Mouse (Mus musculus) heart, embryonic 16.5 days (tissue): Measurements from ENCODE around the gene Zmat1. TPM values are rescaled to one million over a fixed set of nuclear protein-coding genes. Genes with fewer than 3 reads are reported as not detected.

Experiments used
- ATAC-seq: fragments of 200-750 bp; cut with Nextera tagmentation; replicated peaks from 2 replicates; pipeline ENCODE4 v1.8.0; 2017; ENCODE audit warnings: moderate number of reproducible peaks; ENCODE audit not compliant: insufficient read depth, low FRiP score; ENCODE audit errors: extremely low read depth
- H3K27ac ChIP-seq: fragments of 300-500 bp; sonication (generic); 2 replicates; pipeline ENCODE4 v1.5.1; 2014; ENCODE audit warnings: mild to moderate bottlenecking, low read length, control low read depth, moderate library complexity
- H3K27me3 ChIP-seq: fragments of 300-500 bp; sonication (generic); 2 replicates; pipeline ENCODE4 v1.6.1; 2014; ENCODE audit warnings: low read length, mixed read lengths; ENCODE audit not compliant: control insufficient read depth, insufficient read depth
- H3K36me3 ChIP-seq: fragments of 300-500 bp; sonication (generic); 2 replicates; pipeline ENCODE4 v1.6.1; 2014; ENCODE audit not compliant: control insufficient read depth, insufficient read depth
- H3K4me1 ChIP-seq: fragments of 300-500 bp; sonication (generic); 2 replicates; pipeline ENCODE4 v1.6.1; 2014; ENCODE audit warnings: low read length, mixed read lengths; ENCODE audit not compliant: control insufficient read depth, insufficient read depth
- H3K4me2 ChIP-seq: fragments of 300-500 bp; sonication (generic); 2 replicates; pipeline ENCODE4 v1.6.1; 2014; ENCODE audit warnings: low read depth, mild to moderate bottlenecking, control low read depth, low read length
- H3K4me3 ChIP-seq: fragments of 300-500 bp; sonication (generic); 2 replicates; pipeline ENCODE4 v1.5.1; 2014; ENCODE audit warnings: mild to moderate bottlenecking, control low read depth, low read length
- H3K9ac ChIP-seq: fragments of 300-500 bp; sonication (generic); 2 replicates; pipeline ENCODE4 v1.6.1; 2014; ENCODE audit warnings: low read length, control low read depth
- H3K9me3 ChIP-seq: fragments of 300-500 bp; sonication (generic); replicated peaks from 2 replicates; pipeline ENCODE4 v1.6.1; 2016; ENCODE audit warnings: low read length; ENCODE audit not compliant: control insufficient read depth
- WGBS: fragments of 180-500 bp; shearing (Covaris S2); extraction: QIAGEN DNeasy Blood & Tissue Kit; methylation state at CpG from one replicate; pipeline ENCODE4 v1.1.7; 2014; 5-methylcytosine and 5-hydroxymethylcytosine counted together
- polyA plus RNA-seq: library from polyadenylated mRNA; unstranded; fragments of >200 nt; fragmentation: Nextera tagmentation; extraction: Ambion mirVana; gene quantifications from 2 replicates; pipeline ENCODE4 v1.2.1, GENCODE M21; 2015

Zmat1 gene
- polyA plus RNA-seq, 1 experiment from 2014 or later = 10.5 TPM

- Histone ChIP-seq H3K4me1 (no peaks in the 10 kb centered on the region), H3K27ac (no peak overlapping the region), H3K4me2 (no peak overlapping the region), H3K4me3 (no peak overlapping the region), H3K9ac (no peak overlapping the region), H3K27me3 (no peaks in the 10 kb centered on the region), H3K36me3 (no peaks in the 10 kb centered on the region), H3K9me3 (no peaks in the 10 kb centered on the region)
- no peak for ATAC-seq
- WGBS = 33% methylated on average over 5 of the region's 5 CpGs
Measured at GRCm38 (mm10) chrX:134930361-134930760, 78.6 kb downstream of the Zmat1 start.

DNA sequence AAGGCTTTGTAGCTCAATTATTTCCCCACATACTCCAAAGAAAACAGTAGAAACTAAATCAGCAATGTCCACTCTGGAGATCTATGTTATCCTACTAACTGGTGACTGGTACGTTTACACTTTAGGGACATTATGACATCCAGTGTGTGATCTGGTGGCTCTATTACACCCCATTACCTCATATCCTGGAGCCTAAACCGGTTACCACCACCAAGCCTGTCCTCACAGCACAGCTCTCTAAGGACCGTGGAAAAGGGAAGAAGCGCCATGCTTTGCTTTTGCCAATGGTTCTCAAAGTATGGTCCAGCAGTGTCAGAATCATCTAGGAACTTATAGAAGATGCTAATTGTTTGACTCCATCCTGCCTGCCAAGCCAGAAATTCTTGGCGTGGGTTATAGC, 79.1 kb downstream of the Zmat1 start:
- 71% methylated on average over 5 of the region's 5 CpGs for whole genome bisulfite sequencing
- no peaks in the 10 kb centered on the region for H3K36me3 ChIP-seq
- no peaks in the 10 kb centered on the region for H3K9me3 ChIP-seq
- no peak overlapping the region for H3K27ac ChIP-seq
- H3K4me1 ChIP-seq = no peaks in the 10 kb centered on the region
- no peak overlapping the region for H3K4me2 ChIP-seq
- no peak overlapping the region for H3K9ac ChIP-seq
- no peak overlapping the region for H3K4me3 ChIP-seq
- ATAC-seq = no peak
- H3K27me3 ChIP-seq = no peaks in the 10 kb centered on the region

- ATAC-seq = no peak
- no peak overlapping the region for H3K27ac ChIP-seq
- H3K27me3 ChIP-seq = no peaks in the 10 kb centered on the region
- no peak overlapping the region for H3K4me3 ChIP-seq
- no peak overlapping the region for H3K4me2 ChIP-seq
- no peak overlapping the region for H3K9ac ChIP-seq
- no peaks in the 10 kb centered on the region for H3K36me3 ChIP-seq
- H3K4me1 ChIP-seq = no peaks in the 10 kb centered on the region
- H3K9me3 ChIP-seq = no peaks in the 10 kb centered on the region
Measured at GRCm38 (mm10) chrX:134925058-134925457, 84.0 kb downstream of the Zmat1 start.

GRCm38 (mm10) chrX:134923675-134924424, 85.2 kb downstream of the Zmat1 start:
- Histone ChIP-seq H3K9ac (no peak overlapping the region), H3K9me3 (no peaks in the 10 kb centered on the region), H3K27ac (no peak overlapping the region), H3K4me2 (no peak overlapping the region), H3K4me3 (no peak overlapping the region), H3K36me3 (no peaks in the 10 kb centered on the region), H3K4me1 (no peaks in the 10 kb centered on the region), H3K27me3 (no peaks in the 10 kb centered on the region)
- ATAC-seq = no peak
- WGBS = 58% methylated on average over 7 of the region's 7 CpGs

Other genes with a start within 250 kb of the Zmat1 start
- 54.2 and 57.4 TPM in 2 replicates for gene Armcx2, start 200.0 kb downstream of the Zmat1 start, polyA plus RNA-seq
- gene Nxf2, start 44.5 kb downstream of the Zmat1 start, polyA plus RNA-seq = 0.30 TPM in 2 replicates
- gene Gm15023, start 168.4 kb upstream of the Zmat1 start, polyA plus RNA-seq = not detected in 2 replicates
- 0.95 and 1.9 TPM in 2 replicates for gene Tceal6, start 201.5 kb upstream of the Zmat1 start, polyA plus RNA-seq